Mouse (Mus musculus) MEL (cell line): ENCODE measurements at regions not wholly inside any gene's neighbourhood (a gene's known extent, or its start where the extent isn't known, plus 50 kb on each side); places are given as distances from the start of the nearest gene placed in this dataset.

Source experiments
- DNase-seq: peaks from one replicate; pipeline ENCODE4 v3.0.0; 2011; ENCODE audit warnings: low read depth, low spot score
- H3K27ac ChIP-seq: 2 replicates; pipeline ENCODE4 v1.5.1; 2012; ENCODE audit warnings: low read depth, mild to moderate bottlenecking, control low read depth, low read length, moderate library complexity; ENCODE audit not compliant: control insufficient read depth
- H3K27me3 ChIP-seq, 2 experiments: fragments of 150-350 bp in 1 of 2; sonication (generic) in 1 of 2; 2 replicates each; pipeline ENCODE4 v1.6.1; 2012; ENCODE audit warnings: low read length in 2 of 2, mild to moderate bottlenecking in 2 of 2, improper control_type of control experiment in 1 of 2, moderate library complexity in 1 of 2; ENCODE audit not compliant: insufficient read depth in 2 of 2, control insufficient read depth in 1 of 2
- H3K36me3 ChIP-seq, 2 experiments: 2 replicates each; pipeline ENCODE4 v1.6.1; 2012 to 2014; ENCODE audit warnings: low read length in 2 of 2, improper control_type of control experiment in 1 of 2, inconsistent platforms in 1 of 2, mild to moderate bottlenecking in 1 of 2; ENCODE audit not compliant: insufficient read depth in 2 of 2, control insufficient read depth in 1 of 2
- H3K4me1 ChIP-seq, 2 experiments: fragments of 150-350 bp in 1 of 2; sonication (generic) in 1 of 2; 2 replicates each; pipeline ENCODE4 v1.6.1; 2012; ENCODE audit warnings: low read length in 2 of 2, improper control_type of control experiment in 1 of 2, mild to moderate bottlenecking in 1 of 2; ENCODE audit not compliant: insufficient read depth in 2 of 2, control insufficient read depth in 1 of 2
- H3K4me3 ChIP-seq, 2 experiments: fragments of 150-350 bp in 1 of 2; sonication (generic) in 1 of 2; 2 replicates each; pipeline ENCODE4 v1.5.1; 2012; ENCODE audit warnings: low read depth in 2 of 2, low read length in 2 of 2, mild to moderate bottlenecking in 2 of 2, moderate library complexity in 2 of 2, control low read depth in 1 of 2, improper control_type of control experiment in 1 of 2; ENCODE audit not compliant: control insufficient read depth in 1 of 2, insufficient read depth in 1 of 2
- H3K79me2 ChIP-seq: 2 replicates; pipeline ENCODE4 v1.6.1; 2012; ENCODE audit warnings: mild to moderate bottlenecking, low read length, moderate library complexity; ENCODE audit not compliant: control insufficient read depth, poor library complexity, insufficient read depth
- H3K9ac ChIP-seq: 2 replicates; pipeline ENCODE4 v1.6.1; 2012; ENCODE audit warnings: low read depth, mild to moderate bottlenecking, control low read depth, low read length, moderate library complexity; ENCODE audit not compliant: control insufficient read depth, poor library complexity, severe bottlenecking
- H3K9me3 ChIP-seq: fragments of 150-350 bp; sonication (generic); replicated peaks from 2 replicates; pipeline ENCODE4 v1.6.1; 2012; ENCODE audit warnings: mild to moderate bottlenecking, low read length, improper control_type of control experiment, moderate library complexity; ENCODE audit not compliant: insufficient read depth
- BHLHE40 ChIP-seq: IDR thresholded peaks from 2 replicates; pipeline ENCODE4 v1.6.1; 2012; ENCODE audit warnings: low read depth, mild to moderate bottlenecking, inconsistent platforms, low read length, improper control_type of control experiment, borderline replicate concordance
- CHD1 ChIP-seq: IDR thresholded peaks from 2 replicates; pipeline ENCODE4 v1.6.1; 2012; ENCODE audit warnings: low read depth, mild to moderate bottlenecking, inconsistent platforms, low read length, improper control_type of control experiment
- CHD2 ChIP-seq: IDR thresholded peaks from 2 replicates; pipeline ENCODE4 v1.6.1; 2011; ENCODE audit warnings: low read length, improper control_type of control experiment
- ETS1 ChIP-seq: IDR thresholded peaks from 2 replicates; pipeline ENCODE4 v1.6.1; 2012; ENCODE audit warnings: low read depth, mild to moderate bottlenecking, inconsistent platforms, low read length, improper control_type of control experiment, moderate library complexity
- GATA1 ChIP-seq: IDR thresholded peaks from 2 replicates; pipeline ENCODE4 v1.6.1; 2011; ENCODE audit warnings: low read depth, low read length, improper control_type of control experiment
- JUND ChIP-seq: IDR thresholded peaks from 2 replicates; pipeline ENCODE4 v1.6.1; 2011; ENCODE audit warnings: low read depth, mild to moderate bottlenecking, improper control_type of control experiment, low read length
- KAT2A ChIP-seq: conservative IDR thresholded peaks from 2 replicates; pipeline ENCODE4 v1.6.1; 2012; ENCODE audit warnings: low read depth, low read length, improper control_type of control experiment, inconsistent platforms
- MAX ChIP-seq: IDR thresholded peaks from 2 replicates; pipeline ENCODE4 v1.6.1; 2011; ENCODE audit warnings: low read length, improper control_type of control experiment
- MAZ ChIP-seq: IDR thresholded peaks from 2 replicates; pipeline ENCODE4 v1.6.1; 2012; ENCODE audit warnings: low read depth, mild to moderate bottlenecking, inconsistent platforms, low read length, improper control_type of control experiment
- MEF2A ChIP-seq: IDR thresholded peaks from 2 replicates; pipeline ENCODE4 v1.6.1; 2014; ENCODE audit warnings: low read depth, mild to moderate bottlenecking, inconsistent platforms, low read length, improper control_type of control experiment; ENCODE audit not compliant: poor library complexity, insufficient replicate concordance, severe bottlenecking; ENCODE audit errors: extremely low read depth
- MXI1 ChIP-seq: IDR thresholded peaks from 2 replicates; pipeline ENCODE4 v1.6.1; 2011; ENCODE audit warnings: mild to moderate bottlenecking, low read depth, low read length, improper control_type of control experiment
- MYC ChIP-seq: IDR thresholded peaks from 2 replicates; pipeline ENCODE4 v1.6.1; 2011; ENCODE audit warnings: low read depth, mild to moderate bottlenecking, low read length, improper control_type of control experiment, moderate library complexity
- RAD21 ChIP-seq: IDR thresholded peaks from 2 replicates; pipeline ENCODE4 v1.6.1; 2011; ENCODE audit warnings: mild to moderate bottlenecking, low read depth, low read length, improper control_type of control experiment
- RCOR1 ChIP-seq: IDR thresholded peaks from 2 replicates; pipeline ENCODE4 v1.6.1; 2012; ENCODE audit warnings: low read depth, mild to moderate bottlenecking, inconsistent platforms, low read length, improper control_type of control experiment
- TAL1 ChIP-seq: IDR thresholded peaks from 2 replicates; pipeline ENCODE4 v1.6.1; 2012; ENCODE audit warnings: mild to moderate bottlenecking, inconsistent platforms, low read length, moderate library complexity, mixed read lengths
- TBP ChIP-seq: IDR thresholded peaks from 2 replicates; pipeline ENCODE4 v1.8.0; 2011; ENCODE audit warnings: low read depth, low read length, improper control_type of control experiment
- TCF12 ChIP-seq: IDR thresholded peaks from 2 replicates; pipeline ENCODE4 v1.6.1; 2014; ENCODE audit warnings: low read depth, mild to moderate bottlenecking, inconsistent platforms, low read length, improper control_type of control experiment, moderate library complexity
- ZC3H11A ChIP-seq: IDR thresholded peaks from 2 replicates; pipeline ENCODE4 v1.6.1; 2012; ENCODE audit warnings: low read depth, mild to moderate bottlenecking, inconsistent platforms, low read length, improper control_type of control experiment
- ZNF384 ChIP-seq: IDR thresholded peaks from 2 replicates; pipeline ENCODE4 v1.6.1; 2012; ENCODE audit warnings: low read depth, mild to moderate bottlenecking, inconsistent platforms, low read length, improper control_type of control experiment

GRCm38 (mm10) chr10:17131763-17132162, 591.3 kb upstream of the Cited2 start:
- Histone ChIP-seq H3K9ac (no peak overlapping the region), H3K27ac (no peak overlapping the region), H3K36me3 (no peaks in the 10 kb centered on the region), H3K79me2 (no peaks in the 10 kb centered on the region), H3K4me1 (no peaks in the 10 kb centered on the region), H3K4me3 (no peak overlapping the region), H3K9me3 (no peaks in the 10 kb centered on the region)
- DNase-seq = no peak
- TF ChIP-seq ETS1 (no peak), MYC (no peak), JUND (no peak), TCF12 (no peak), MAZ (no peak), GATA1 (no peak), CHD2 (no peak), MEF2A (no peak), RAD21 (no peak), MXI1 (no peak), ZC3H11A (no peak)
- TF ChIP-seq, all 39 proteins: peak for 0
- no peaks in the 10 kb centered on the region for H3K27me3 ChIP-seq

GRCm38 (mm10) chr10:17175385-17175784, 547.6 kb upstream of the Cited2 start:
- H3K79me2 ChIP-seq = no peaks in the 10 kb centered on the region
- H3K27me3 ChIP-seq = no peaks in the 10 kb centered on the region
- no peak overlapping the region for H3K9ac ChIP-seq
- TF ChIP-seq ZNF384 = 0 out of 2 replicates have a peak, but pooled peaks have one; percentile 25
- no peak for TF ChIP-seq TCF12
- TF ChIP-seq, all 39 proteins: peak for 1
- DNase-seq = no peak
- Histone ChIP-seq H3K36me3 (peaks cover 0 to 12% of the 10 kb centered on the region in 2 experiments; a peak in 2 of 4 replicates), H3K9me3 (no peaks in the 10 kb centered on the region), H3K4me3 (no peak overlapping the region), H3K4me1 (peaks cover 0 to 8% of the 10 kb centered on the region in 2 experiments; a peak in 2 of 4 replicates), H3K27ac (no peak overlapping the region)

GRCm38 (mm10) chr10:17177054-17177453, 546.0 kb upstream of the Cited2 start:
- TF ChIP-seq CHD2 (no peak), TAL1 (no peak), RAD21 (no peak), BHLHE40 (no peak), CHD1 (no peak), TBP (no peak), GATA1 (no peak), MEF2A (no peak), RCOR1 (no peak), MAX (no peak), KAT2A (no peak)

More at GRCm38 (mm10) chr10:17177054-17177453, 546.0 kb upstream of the Cited2 start:
- no peaks in the 10 kb centered on the region for H3K79me2 ChIP-seq
- peak; percentile 17 for DNase-seq
- H3K27ac ChIP-seq = no peak overlapping the region
- H3K27me3 ChIP-seq = no peaks in the 10 kb centered on the region
- no peak overlapping the region for H3K9ac ChIP-seq
- no peak overlapping the region for H3K4me3 ChIP-seq
- H3K9me3 ChIP-seq = no peaks in the 10 kb centered on the region
- H3K36me3 ChIP-seq = peaks cover 0 to 12% of the 10 kb centered on the region in 2 experiments; a peak in 2 of 4 replicates
- H3K4me1 ChIP-seq = peaks cover 0 to 4% of the 10 kb centered on the region in 2 experiments; a peak in 1 of 4 replicates
